Mouse (Mus musculus): ENCODE data around the gene Slc1a7.

GRCm38 (mm10) chr4:108024641-108025040 lies 56.5 kb downstream of the Slc1a7 start:
- TF ChIP-seq CTCF (IDR thresholded peaks at IDR 0.05; ENCODE audit: low read depth) (no peak), EP300 (IDR thresholded peaks at IDR 0.05; ENCODE audit: low read depth) (no peak)

Measured in heart, postnatal 0 days (tissue).